Mouse (Mus musculus) colon, adult 2 months (tissue): ENCODE results near the gene Fan1. TPM values are rescaled to one million over a fixed set of nuclear protein-coding genes. Genes with fewer than 3 reads are reported as not detected.

Source experiments
- polyA plus RNA-seq: library from polyadenylated mRNA; depleted of rRNA; stranded (reverse); fragments of >200 nt; gene quantifications from 2 replicates; pipeline ENCODE4 v1.2.3, GENCODE M21; 2012; rRNA removed

Gene Fan1
- 2.9 and 3.1 TPM in 2 replicates for polyA plus RNA-seq

GRCm38 (mm10) chr7:64373830-64374562 lies at the start of gene Fan1:
TSS of gene Fan1 (minus strand) at chr7:64374095.

GRCm38 (mm10) chr7:64392122-64392818 lies 18.4 kb upstream of the Fan1 start, which contains the start of the genes Mphosph10 and Mcee:
TSS of gene Mphosph10 (minus strand) at chr7:64392268.
TSS of gene Mcee (plus strand) at chr7:64392607.

Other genes with a start within 250 kb of the Fan1 start
- gene Trpm1, start 220.3 kb downstream of the Fan1 start, polyA plus RNA-seq, result 0.05 TPM in 1 of 2 replicates, not detected in the other
- 3.3 and 4.1 TPM in 2 replicates for gene Mtmr10, start 86.4 kb downstream of the Fan1 start, polyA plus RNA-seq
- gene Mphosph10, start 18.2 kb upstream of the Fan1 start, polyA plus RNA-seq, result 0.16 and 0.43 TPM in 2 replicates
- 19.7 and 27.0 TPM in 2 replicates for gene Mcee, start 18.5 kb upstream of the Fan1 start, polyA plus RNA-seq
- gene Apba2, start 127.6 kb upstream of the Fan1 start, polyA plus RNA-seq, result 3.1 and 4.8 TPM in 2 replicates